Mouse (Mus musculus) Patski (cell line): ENCODE measurements at regions not wholly inside any gene's neighbourhood (a gene's known extent, or its start where the extent isn't known, plus 50 kb on each side); places are given as distances from the start of the nearest gene placed in this dataset.

Source experiments
- ATAC-seq: fragments of 100-300 bp; one replicate; pipeline ENCODE4 v1.8.0; 2021
- CTCF ChIA-PET: fragments of 350-600 bp; sonication (Branson Sonifier 250); formaldehyde crosslinking; loops from one replicate; lab custom pipeline; 2022; ENCODE audit warnings: inconsistent platforms; lab: Charles Lee
- POLR2A ChIA-PET: fragments of 350-600 bp; sonication (Branson Sonifier 250); formaldehyde crosslinking; loops from one replicate; lab custom pipeline; 2022; ENCODE audit warnings: antibody characterized with exemption, inconsistent platforms; lab: Charles Lee
- DNase-seq: peaks from one replicate; pipeline ENCODE4 v3.0.0-alpha.2; 2011; ENCODE audit warnings: low read depth, low spot score
- H3K27me3 ChIP-seq: fragments of 371-371 bp; one replicate; pipeline ENCODE4 v1.5.1; 2021
- CTCF ChIP-seq: fragments of 100-300 bp; IDR thresholded peaks from one replicate; pipeline ENCODE4 v1.5.1; 2021
- in situ Hi-C: fragments of 300-500 bp; cut with MboI; formaldehyde crosslinking; loops from 3 replicates; pipeline ENCODE4 v1.11.1; 2018; ENCODE audit warnings: low pct_unique_long_range_greater_than_20kb, mixed read lengths

DNA sequence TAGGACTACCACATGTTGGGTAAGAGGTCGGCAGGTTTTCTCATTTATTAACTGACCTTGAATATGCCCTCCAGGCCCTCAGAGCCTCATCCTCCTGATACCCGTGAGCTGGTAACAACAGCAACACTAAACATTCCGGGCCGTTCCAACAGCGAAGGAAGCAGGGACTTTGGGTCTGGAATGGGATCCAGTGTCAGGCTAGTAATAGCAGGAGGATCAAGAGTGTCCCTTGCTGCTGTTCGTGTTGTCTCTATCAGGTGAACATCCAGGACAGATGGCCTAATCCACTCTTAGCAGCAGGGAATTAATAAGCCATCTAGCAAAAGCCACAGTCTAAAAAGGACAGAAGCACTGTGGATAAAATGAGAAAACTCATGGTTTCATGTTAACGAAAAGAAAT lies 106.7 kb downstream of the Cpeb2 start:
- ATAC-seq (no peak), DNase-seq (no peak)
- no peak for TF ChIP-seq CTCF
- ChIA-PET POLR2A (interaction anchor here (0.8 kb wide), 2 partner anchors 13 to 69 kb away, joined by 4 read pairs; no protein-coding TSS in a partner anchor), CTCF (interaction anchor here (1.5 kb wide), 1 partner anchor 97 kb away, joined by 3 read pairs; no protein-coding TSS in a partner anchor)
- H3K27me3 ChIP-seq = no peaks in the 10 kb centered on the region
- in situ Hi-C loops = no loop called here

DNA sequence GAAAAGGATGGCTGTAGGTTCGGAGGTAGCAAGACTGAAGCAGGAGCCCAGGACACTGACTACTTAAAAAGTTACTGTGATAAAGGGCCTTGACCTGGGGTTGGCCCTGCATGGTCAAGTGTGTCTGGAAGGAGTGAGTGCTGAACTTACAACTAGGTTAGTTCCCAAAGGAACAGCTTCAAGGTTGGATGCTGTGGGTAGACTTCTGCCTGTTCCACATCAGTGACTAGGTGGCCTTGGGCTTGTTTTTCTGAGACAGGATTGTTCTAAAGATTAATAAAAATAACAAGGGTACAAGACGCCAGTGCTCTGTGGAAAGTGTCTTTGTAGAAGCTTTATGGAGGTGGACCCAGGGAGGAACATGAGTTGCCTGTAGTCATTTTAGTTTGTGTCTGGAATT lies 108.5 kb downstream of the Cpeb2 start:
- in situ Hi-C loops = no loop called here
- CTCF ChIA-PET = interaction anchor here (0.8 kb wide), 1 partner anchor 11 kb away, joined by 3 read pairs; no protein-coding TSS in a partner anchor
- ATAC-seq = no peak

DNA sequence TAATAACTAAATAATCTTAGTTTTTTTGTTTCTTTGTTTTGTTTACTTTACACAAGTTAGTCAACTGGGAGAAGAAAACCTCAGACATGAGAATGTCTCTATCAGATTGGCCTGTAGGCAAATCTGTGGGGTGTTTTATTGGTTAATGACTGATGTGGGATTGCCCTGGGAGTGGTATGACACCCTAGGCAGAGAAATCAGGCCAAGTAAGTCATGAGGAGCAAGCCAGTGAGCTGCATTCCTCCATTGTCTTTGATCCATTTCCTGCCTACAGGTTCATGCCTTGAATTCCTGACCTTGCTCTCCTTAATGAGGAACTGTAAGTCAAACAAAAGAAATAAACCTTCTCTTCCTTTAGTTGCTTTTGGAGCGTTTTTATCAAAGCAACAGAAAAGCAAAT lies 111.5 kb downstream of the Cpeb2 start:
- TF ChIP-seq CTCF = no peak
- in situ Hi-C loops = no loop called here
- DNase-seq (peak; percentile 75), ATAC-seq (peak; percentile 35)
- POLR2A ChIA-PET = no interaction called here
- CTCF ChIA-PET = no interaction called here
- no peaks in the 10 kb centered on the region for H3K27me3 ChIP-seq

More for the DNA sequence above, 108.5 kb downstream of the Cpeb2 start:
- POLR2A ChIA-PET = interaction anchor here (0.6 kb wide), 1 partner anchor 94 kb away, joined by 3 read pairs; no protein-coding TSS in a partner anchor
- no peaks in the 10 kb centered on the region for H3K27me3 ChIP-seq
- TF ChIP-seq CTCF = no peak
- DNase-seq = no peak

DNA sequence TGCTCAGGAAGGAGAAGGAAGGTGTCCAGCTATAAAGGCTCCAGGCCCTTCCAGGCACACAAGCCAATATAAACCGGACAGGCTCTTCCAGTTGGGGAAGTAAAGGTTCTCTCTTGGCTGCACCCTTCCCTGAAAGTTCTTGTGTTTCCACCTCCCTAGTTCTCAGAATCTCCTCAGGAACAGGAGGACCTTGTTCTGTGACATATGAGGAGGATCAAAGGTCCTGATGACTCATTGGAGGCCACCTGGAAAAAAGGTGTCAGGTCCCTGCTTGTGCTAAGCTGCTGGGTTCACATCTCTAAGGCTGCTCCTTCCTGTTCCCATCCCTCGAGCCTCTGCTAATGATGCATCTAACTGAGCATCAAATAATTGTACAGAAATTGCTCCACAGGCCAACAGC lies 118.0 kb downstream of the Cpeb2 start:
- ChIA-PET POLR2A (no interaction called here), CTCF (interaction anchor here (1.6 kb wide), 1 partner anchor 27 kb away, joined by 5 read pairs; no protein-coding TSS in a partner anchor)
- DNase-seq = no peak
- in situ Hi-C loops = loop anchor here (10.0 kb wide), 1 partner anchor 236 kb away; no protein-coding TSS in a partner anchor
- ATAC-seq = no peak
- H3K27me3 ChIP-seq = no peaks in the 10 kb centered on the region
- no peak for TF ChIP-seq CTCF

DNA sequence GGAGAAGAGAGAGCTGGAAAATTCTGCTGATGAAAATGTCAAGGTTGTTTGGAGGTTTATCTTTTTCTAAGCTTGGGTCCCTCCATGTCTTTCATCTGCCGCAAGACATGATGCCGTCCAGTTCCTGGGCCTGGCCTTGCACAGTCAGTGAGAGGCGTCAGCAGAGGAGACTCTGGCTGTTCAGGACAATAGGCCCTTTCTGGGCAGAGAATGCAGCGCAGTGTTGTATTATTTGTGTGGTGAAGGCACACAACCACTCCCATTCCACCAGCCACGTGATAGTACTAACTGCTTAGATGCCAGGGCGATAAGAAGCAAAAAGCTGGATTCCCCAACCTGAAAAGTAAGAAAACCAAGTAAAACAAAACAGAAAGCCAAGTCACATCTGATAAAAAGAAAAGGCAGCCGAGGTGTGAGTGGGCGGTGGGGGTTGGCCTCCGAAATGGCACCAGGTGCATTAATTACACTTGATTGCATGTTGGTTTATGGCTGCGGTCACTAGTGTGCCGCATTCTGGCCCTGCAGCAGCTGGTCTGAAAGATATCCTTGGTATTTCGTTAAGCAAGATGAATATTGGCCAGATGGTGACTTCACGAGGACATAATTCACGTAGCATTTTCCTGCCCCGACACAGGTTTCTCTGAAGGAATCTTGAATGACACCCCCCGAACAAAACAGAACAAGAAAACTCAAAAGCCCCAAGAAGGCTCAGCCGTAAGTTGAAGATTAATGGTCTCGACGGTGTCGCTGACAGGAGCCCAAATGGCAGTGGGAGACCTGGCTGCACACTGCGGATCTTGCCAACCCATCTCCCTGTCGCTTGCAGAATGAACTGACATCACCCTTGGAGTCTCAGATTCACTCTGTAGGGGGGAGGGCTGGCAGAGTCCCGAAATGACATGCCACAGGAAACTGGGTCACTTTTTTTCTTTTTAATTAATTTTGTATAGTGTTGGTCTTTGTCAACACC lies 120.3 kb downstream of the Cpeb2 start:
- DNase-seq = no peak
- ChIA-PET POLR2A (interaction anchor here (0.6 to 0.8 kb wide), 3 partner anchors 14 to 316 kb away, joined by 3 to 6 read pairs (median 4); no protein-coding TSS in a partner anchor), CTCF (no interaction called here)
- in situ Hi-C loops = loop anchor here (10.0 kb wide), 1 partner anchor 239 kb away; no protein-coding TSS in a partner anchor
- H3K27me3 ChIP-seq = no peaks in the 10 kb centered on the region
- ATAC-seq = no peak
- no peak for TF ChIP-seq CTCF

DNA sequence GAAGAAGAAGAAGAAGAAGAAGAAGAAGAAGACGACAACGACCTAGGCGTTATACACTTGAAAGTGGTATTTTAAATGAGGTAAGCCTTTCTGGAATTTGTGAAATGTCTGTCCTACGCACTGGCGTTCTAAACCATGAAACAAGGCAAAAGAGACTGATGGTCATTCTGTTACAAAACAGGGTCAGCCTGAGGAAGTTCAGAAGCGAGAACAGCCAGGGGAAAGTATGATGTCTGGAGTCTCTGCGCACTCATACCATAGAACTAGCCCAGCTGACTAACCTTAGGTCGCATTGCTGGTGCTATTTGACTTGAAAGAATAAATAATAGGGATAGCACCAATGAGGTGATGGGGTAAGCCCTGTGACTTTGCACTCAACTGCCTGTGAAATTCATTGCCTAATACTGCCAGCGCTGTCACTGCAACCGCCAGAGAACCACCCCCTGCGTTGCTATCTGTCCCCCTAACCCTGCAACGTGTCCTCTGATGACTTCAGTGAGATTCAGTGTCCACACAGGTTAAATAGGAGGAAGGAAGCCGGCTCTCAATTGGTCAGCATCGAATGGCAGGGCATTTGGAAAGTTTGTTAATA lies 121.5 kb downstream of the Cpeb2 start:
- POLR2A ChIA-PET = no interaction called here
- in situ Hi-C loops = loop anchor here (10.0 kb wide), 1 partner anchor 240 kb away; no protein-coding TSS in a partner anchor
- CTCF ChIA-PET = interaction anchor here (1.9 kb wide), 1 partner anchor 114 kb away, joined by 6 read pairs; no protein-coding TSS in a partner anchor
- peak; percentile 54 for DNase-seq
- ATAC-seq = peak; percentile 33
- no peak for TF ChIP-seq CTCF
- no peaks in the 10 kb centered on the region for H3K27me3 ChIP-seq

DNA sequence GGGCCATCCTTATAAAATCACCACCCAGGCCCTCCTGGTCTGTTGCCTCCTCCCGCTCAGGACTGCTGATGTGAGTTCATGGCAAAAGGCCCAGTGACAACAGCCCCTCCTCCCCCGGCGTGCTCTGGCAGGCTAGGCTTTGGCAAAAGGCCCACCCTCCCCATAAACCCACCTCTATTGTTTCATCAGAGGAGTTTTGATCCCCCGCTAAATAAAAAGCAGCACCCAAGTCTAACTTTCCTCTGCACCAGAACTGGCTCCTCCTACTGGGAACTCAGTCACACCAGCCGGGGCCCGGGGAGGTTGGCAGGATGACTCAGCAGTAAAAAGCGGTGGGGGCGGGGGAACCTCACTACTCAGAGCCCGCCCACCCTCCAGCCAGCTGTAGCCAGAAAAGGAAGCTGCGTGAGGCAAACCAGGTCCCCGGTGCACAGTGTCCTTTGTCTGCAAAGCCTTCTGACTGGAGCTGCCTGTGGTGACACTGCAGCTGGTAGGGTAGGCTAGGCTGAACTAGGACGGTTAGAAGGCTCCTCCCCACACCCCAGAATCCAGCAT lies 122.1 kb downstream of the Cpeb2 start:
- ChIA-PET CTCF (interaction anchor here (1.9 kb wide), 1 partner anchor 114 kb away, joined by 6 read pairs; no protein-coding TSS in a partner anchor), POLR2A (interaction anchor here (1.4 kb wide), 1 partner anchor 120 kb away, joined by 4 read pairs; no protein-coding TSS in a partner anchor)
- TF ChIP-seq CTCF = no peak
- peak; percentile 95 for ATAC-seq
- peak; percentile 81 for DNase-seq
- no peaks in the 10 kb centered on the region for H3K27me3 ChIP-seq
- in situ Hi-C loops = loop anchor here (5.0 to 10.0 kb wide), 2 partner anchors 113 to 240 kb away; no protein-coding TSS in a partner anchor

DNA sequence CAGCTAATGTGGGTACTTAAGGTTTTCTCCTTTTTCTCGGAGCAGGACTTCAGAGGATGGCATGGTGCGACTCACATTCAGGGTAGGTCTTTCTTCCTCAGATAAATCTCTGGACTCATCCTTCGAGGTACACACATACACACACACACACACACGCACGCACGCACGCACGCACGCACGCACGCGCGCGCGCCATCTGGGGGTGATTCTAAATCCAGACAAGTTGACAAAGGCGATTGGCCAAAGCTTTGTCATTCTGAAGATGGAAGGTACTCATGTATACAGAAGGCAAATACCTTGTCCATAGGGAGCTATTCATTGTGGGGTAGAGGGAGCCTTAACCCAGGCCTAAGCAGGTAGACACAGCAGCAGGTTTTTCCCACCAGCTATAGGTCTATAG lies 122.9 kb downstream of the Cpeb2 start:
- in situ Hi-C loops = loop anchor here (5.0 to 10.0 kb wide), 2 partner anchors 114 to 241 kb away; no protein-coding TSS in a partner anchor

DNA sequence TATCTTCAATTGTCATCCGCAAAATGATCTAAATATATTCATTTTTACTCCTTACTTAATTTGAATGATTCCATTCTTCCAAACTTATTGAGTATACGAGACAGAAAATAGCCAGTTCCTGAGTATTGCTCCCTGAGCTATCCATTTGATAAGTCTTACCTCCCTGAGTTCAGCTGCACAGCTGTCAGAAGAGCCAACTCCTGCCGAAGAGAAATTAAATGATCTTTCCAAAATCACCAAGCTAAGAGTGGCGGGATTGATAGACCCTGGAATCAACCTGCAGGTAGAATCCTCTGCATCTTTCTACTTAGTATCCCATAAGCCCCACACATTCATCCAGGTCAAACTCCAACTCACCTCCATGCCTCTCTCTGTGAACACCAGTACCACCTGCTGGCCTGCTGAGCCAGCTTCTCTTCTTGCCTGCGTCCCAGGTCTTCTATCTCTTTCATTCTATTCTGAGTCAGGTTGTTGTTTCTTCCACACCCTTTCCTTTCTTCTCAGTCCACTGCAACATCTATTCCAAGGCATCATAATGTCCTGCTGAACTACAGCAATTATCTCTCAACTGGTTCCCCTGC lies 124.2 kb downstream of the Cpeb2 start:
- H3K27me3 ChIP-seq = no peaks in the 10 kb centered on the region
- CTCF ChIA-PET = interaction anchor here (1.0 to 2.4 kb wide), 7 partner anchors 11 to 371 kb away, joined by 3 to 7 read pairs (median 4); no protein-coding TSS in a partner anchor
- no peak for DNase-seq
- no peak for ATAC-seq
- TF ChIP-seq CTCF = no peak
- POLR2A ChIA-PET = interaction anchor here (0.6 kb wide), 1 partner anchor 1183 kb away, joined by 3 read pairs; no protein-coding TSS in a partner anchor
- in situ Hi-C loops = loop anchor here (5.0 to 10.0 kb wide), 2 partner anchors 115 to 242 kb away; no protein-coding TSS in a partner anchor

More for the DNA sequence above, 122.9 kb downstream of the Cpeb2 start:
- POLR2A ChIA-PET = interaction anchor here (1.4 kb wide), 1 partner anchor 121 kb away, joined by 4 read pairs; no protein-coding TSS in a partner anchor
- CTCF ChIA-PET = interaction anchor here (1.9 kb wide), 1 partner anchor 115 kb away, joined by 6 read pairs; no protein-coding TSS in a partner anchor
- ATAC-seq = no peak
- no peak for DNase-seq
- no peaks in the 10 kb centered on the region for H3K27me3 ChIP-seq
- TF ChIP-seq CTCF = no peak
